Mouse (Mus musculus): ENCODE data around the gene Cdc14b.

DNA sequence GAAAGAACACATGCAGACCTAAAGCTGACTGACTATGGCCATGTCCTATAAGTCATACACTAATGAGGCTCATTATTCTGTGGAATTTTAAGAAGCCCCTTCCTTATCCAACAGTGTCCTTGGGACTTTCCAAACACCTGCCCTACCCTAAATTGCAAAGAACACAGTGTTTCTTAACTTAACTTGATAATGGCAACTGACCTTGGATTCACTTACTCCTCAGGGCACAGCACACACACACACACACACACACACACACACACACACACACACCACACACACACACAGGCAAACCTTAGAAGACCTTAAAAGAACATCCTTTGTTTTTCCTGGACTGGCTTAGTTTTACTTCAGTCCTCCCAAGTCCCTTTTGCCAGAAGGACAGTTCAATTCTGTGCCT lies 21.4 kb downstream of the Cdc14b start:
- TF ChIP-seq CTCF (IDR thresholded peaks at IDR 0.05; ENCODE audit: low read depth) (no peak), EP300 (IDR thresholded peaks at IDR 0.05; ENCODE audit: low read depth) (no peak)
